Mouse (Mus musculus) liver, adult 2 months (tissue): ENCODE data around the gene Lhx2. TPM values are rescaled to one million over a fixed set of nuclear protein-coding genes. Genes with fewer than 3 reads are reported as not detected.
A peak's percentile ranks its signal among the peaks of the same experiment; 100 is the strongest.

Experiments
- DNase-seq: peaks from one replicate; pipeline ENCODE4 v3.0.0-alpha.2; 2011; ENCODE audit warnings: low read depth, low spot score; ENCODE audit errors: extremely low read depth
- H3K27ac ChIP-seq: fragments of 200-500 bp; replicated peaks from 2 replicates; pipeline ENCODE4 v1.5.1; 2012; ENCODE audit warnings: low read depth, mild to moderate bottlenecking, control low read depth, inconsistent platforms, low read length; ENCODE audit not compliant: insufficient read depth
- H3K27me3 ChIP-seq: fragments of 200-500 bp; 2 replicates; pipeline ENCODE4 v1.6.1; 2012; ENCODE audit warnings: mild to moderate bottlenecking, moderate library complexity, low read length, inconsistent platforms; ENCODE audit not compliant: control insufficient read depth, insufficient read depth
- H3K36me3 ChIP-seq: fragments of 200-500 bp; 2 replicates; pipeline ENCODE4 v1.6.1; 2012; ENCODE audit warnings: low read length, inconsistent platforms; ENCODE audit not compliant: control insufficient read depth, insufficient read depth
- H3K4me1 ChIP-seq: fragments of 200-500 bp; 2 replicates; pipeline ENCODE4 v1.6.1; 2011; ENCODE audit warnings: low read length; ENCODE audit not compliant: control insufficient read depth, insufficient read depth
- H3K4me3 ChIP-seq: fragments of 200-500 bp; 2 replicates; pipeline ENCODE4 v1.5.1; 2011; ENCODE audit warnings: low read depth, mild to moderate bottlenecking, control low read depth, low read length, moderate library complexity; ENCODE audit not compliant: insufficient read depth
- H3K79me2 ChIP-seq: fragments of 200-500 bp; 2 replicates; pipeline ENCODE4 v1.6.1; 2012; ENCODE audit warnings: inconsistent platforms, mild to moderate bottlenecking, low read length, moderate library complexity; ENCODE audit not compliant: control insufficient read depth, insufficient read depth
- H3K9ac ChIP-seq: fragments of 200-500 bp; 2 replicates; pipeline ENCODE4 v1.6.1; 2012; ENCODE audit warnings: low read depth, mild to moderate bottlenecking, control low read depth, inconsistent platforms, low read length
- CTCF ChIP-seq: fragments of 200-500 bp; IDR thresholded peaks from 2 replicates; pipeline ENCODE4 v1.5.1; 2011; ENCODE audit warnings: low read depth, low read length, control low read depth
- POLR2A ChIP-seq: fragments of 200-500 bp; IDR thresholded peaks from 2 replicates; pipeline ENCODE4 v1.6.1; 2011; ENCODE audit warnings: low read length, control low read depth; ENCODE audit not compliant: insufficient read depth; ENCODE audit errors: extremely low read depth
- WGBS: fragments of 180-500 bp; shearing (Covaris S2); methylation state at CpG from one replicate; pipeline ENCODE4 v1.1.7; 2018; 5-methylcytosine and 5-hydroxymethylcytosine counted together
- polyA plus RNA-seq: library from polyadenylated mRNA; depleted of rRNA; stranded (reverse); fragments of >200 nt; gene quantifications from 2 replicates; pipeline ENCODE4 v1.2.3, GENCODE M21; 2012
- total RNA-seq: library from RNA; depleted of rRNA; stranded (reverse); fragments of >200 nt; gene quantifications from 2 replicates; pipeline ENCODE4 v1.2.3, GENCODE M21; 2014

Lhx2 gene
- total and polyA plus RNA-seq, 2 experiments: 1.3 to 5.4 TPM

GRCm38 (mm10) chr2:38351641-38352320 lies 12.7 kb downstream of the Lhx2 start:
- peaks cover 45% of the 10 kb centered on the region for H3K27me3 ChIP-seq
- DNase-seq: no peak
- H3K4me1 ChIP-seq: peaks cover 4% of the 10 kb centered on the region
- 2% methylated on average over 46 of the region's 57 CpGs for WGBS
- TF ChIP-seq CTCF: no peak
- peak overlapping the region; percentile 57 for H3K9ac ChIP-seq
- H3K36me3 ChIP-seq: no peaks in the 10 kb centered on the region
- H3K27ac ChIP-seq: peak overlapping the region; percentile 18; the same call in 1 of the 2 replicates
- H3K4me3 ChIP-seq: peak overlapping the region; percentile 54
- H3K79me2 ChIP-seq: no peaks in the 10 kb centered on the region

DNA sequence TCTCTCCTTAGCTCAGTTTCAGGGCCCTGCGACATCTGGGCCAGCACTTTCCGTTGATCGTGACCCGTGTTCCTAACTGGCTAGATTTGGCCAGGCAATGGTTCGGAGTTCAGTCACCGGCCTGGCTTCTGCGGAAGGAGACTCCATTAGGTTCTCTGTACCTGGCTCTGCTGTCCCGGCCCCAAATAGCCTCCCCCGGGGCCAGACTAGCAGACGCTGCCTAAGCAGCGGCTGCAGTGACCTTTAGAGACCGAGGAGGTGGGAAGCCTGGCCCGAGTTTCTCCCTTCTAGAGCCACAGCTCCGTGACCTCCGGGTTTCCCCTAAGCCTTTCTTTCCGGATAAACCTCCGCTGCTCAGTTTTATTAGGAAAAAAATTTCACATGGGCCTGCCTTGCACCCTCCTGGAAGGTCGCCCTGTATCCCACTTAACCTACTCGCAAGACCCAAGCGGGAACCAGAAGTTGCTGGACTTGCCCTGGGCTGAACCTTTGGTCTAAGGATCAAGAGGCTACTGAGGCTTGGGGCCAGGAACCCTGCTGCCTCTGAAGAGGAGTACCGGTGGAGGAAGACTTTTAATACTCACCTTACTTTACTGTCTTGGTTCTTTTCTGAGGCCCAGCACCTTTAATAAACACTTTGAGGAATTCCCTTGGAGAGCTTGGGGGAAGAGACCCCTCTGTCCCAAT lies 13.4 kb downstream of the Lhx2 start:
- DNase-seq: no peak
- Histone ChIP-seq H3K9ac (peak overlapping the region; percentile 57; the same call in 1 of the 2 replicates), H3K36me3 (no peaks in the 10 kb centered on the region), H3K27ac (no peak overlapping the region), H3K27me3 (peaks cover 46% of the 10 kb centered on the region), H3K4me3 (peak overlapping the region; percentile 54), H3K79me2 (no peaks in the 10 kb centered on the region), H3K4me1 (peaks cover 4% of the 10 kb centered on the region)
- TF ChIP-seq POLR2A: no peak
- TF ChIP-seq CTCF: no peak
- WGBS: 4% methylated on average over 21 of the region's 21 CpGs

- 13% methylated on average over 10 of the region's 10 CpGs for WGBS
- peaks cover 4% of the 10 kb centered on the region for H3K4me1 ChIP-seq
- no peaks in the 10 kb centered on the region for H3K79me2 ChIP-seq
- no peaks in the 10 kb centered on the region for H3K36me3 ChIP-seq
- H3K27me3 ChIP-seq: peaks cover 46% of the 10 kb centered on the region
- 0 out of 2 replicates have a peak overlapping the region, but pooled peaks have one; percentile 2 for H3K9ac ChIP-seq
- DNase-seq: no peak
- H3K4me3 ChIP-seq: peak overlapping the region; percentile 19
- TF ChIP-seq POLR2A: no peak
- TF ChIP-seq CTCF: no peak
- no peak overlapping the region for H3K27ac ChIP-seq
Measured at GRCm38 (mm10) chr2:38353008-38353379, 13.9 kb downstream of the Lhx2 start.

- 22% methylated on average over 4 of the region's 4 CpGs for WGBS
- H3K36me3 ChIP-seq: no peaks in the 10 kb centered on the region
- DNase-seq: no peak
- H3K27ac ChIP-seq: no peak overlapping the region
- TF ChIP-seq POLR2A (no peak), CTCF (no peak)
- no peaks in the 10 kb centered on the region for H3K79me2 ChIP-seq
- H3K4me1 ChIP-seq: peaks cover 4% of the 10 kb centered on the region
- peaks cover 40% of the 10 kb centered on the region for H3K27me3 ChIP-seq
- no peak overlapping the region for H3K4me3 ChIP-seq
- no peak overlapping the region for H3K9ac ChIP-seq
Measured at GRCm38 (mm10) chr2:38353664-38354063, 14.6 kb downstream of the Lhx2 start.

DNA sequence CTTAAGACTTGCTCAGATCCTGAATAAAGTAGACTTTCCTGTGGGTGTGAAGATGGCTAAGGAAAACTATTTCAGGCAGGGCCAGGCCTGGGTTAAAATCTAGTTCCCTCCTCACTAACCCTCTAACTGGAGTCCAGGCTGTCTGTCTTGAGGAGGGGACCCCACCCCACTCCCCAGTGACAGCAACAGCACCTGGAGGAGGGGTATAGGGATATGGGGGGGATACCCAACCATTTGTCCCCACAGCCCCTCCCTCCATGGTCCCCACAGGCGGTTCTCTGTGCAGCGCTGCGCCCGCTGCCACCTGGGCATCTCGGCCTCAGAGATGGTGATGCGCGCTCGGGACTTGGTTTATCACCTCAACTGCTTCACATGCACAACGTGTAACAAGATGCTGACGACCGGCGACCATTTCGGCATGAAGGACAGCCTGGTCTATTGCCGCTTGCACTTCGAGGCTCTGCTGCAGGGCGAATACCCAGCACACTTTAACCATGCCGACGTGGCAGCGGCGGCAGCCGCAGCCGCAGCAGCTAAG lies 15.2 kb downstream of the Lhx2 start:
- Histone ChIP-seq H3K4me1 (peaks cover 4% of the 10 kb centered on the region), H3K36me3 (no peaks in the 10 kb centered on the region), H3K79me2 (no peaks in the 10 kb centered on the region), H3K27ac (no peak overlapping the region), H3K9ac (peak overlapping the region; percentile 8), H3K4me3 (peak overlapping the region; percentile 49; the same call in 1 of the 2 replicates), H3K27me3 (peaks cover 42% of the 10 kb centered on the region)
- WGBS: 7% methylated on average over 22 of the region's 22 CpGs
- TF ChIP-seq CTCF: no peak
- DNase-seq: no peak
